Mouse (Mus musculus): ENCODE data around the gene Il4ra. TPM values are rescaled to one million over a fixed set of nuclear protein-coding genes. Genes with fewer than 3 reads are reported as not detected.

Il4ra gene
- total and polyA plus RNA-seq, 3 experiments: 13.2 to 20.1 (median 14.3) TPM

DNA sequence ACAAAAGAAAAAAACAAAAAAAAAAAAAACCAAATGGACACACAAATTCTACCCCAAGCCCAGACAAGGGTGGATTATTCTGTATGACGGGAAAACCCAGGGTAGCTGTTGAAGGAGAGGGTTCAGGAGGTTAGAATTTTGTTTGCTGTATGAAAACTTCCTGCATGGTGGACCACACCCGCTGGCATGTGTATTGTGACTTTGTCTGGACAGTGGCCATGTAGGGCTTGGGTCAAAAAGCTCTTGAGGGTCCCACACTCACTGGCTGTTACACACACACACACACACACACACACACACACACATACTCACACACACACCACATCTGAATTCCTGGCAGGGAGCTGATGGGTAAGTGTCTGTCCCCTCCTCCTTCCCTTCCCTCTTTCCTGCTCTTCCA is 14.5 kb downstream of the Il4ra start:
- Histone ChIP-seq H3K9ac (ENCODE audit: low read depth, low read length) (no peak overlapping the region), H3K4me1 (ENCODE audit: control insufficient read depth, insufficient read depth, low read length) (peaks cover 14% of the 10 kb centered on the region), H3K27me3 (ENCODE audit: control insufficient read depth, insufficient read depth, low read length) (no peaks in the 10 kb centered on the region), H3K36me3 (ENCODE audit: control insufficient read depth, insufficient read depth, low read length) (no peaks in the 10 kb centered on the region; the same call in 1 of the 2 replicates), H3K27ac (peak overlapping the region; percentile 37; the same call in 1 of the 2 replicates), H3K79me2 (replicated peaks; ENCODE audit: control insufficient read depth, insufficient read depth, low read length) (no peaks in the 10 kb centered on the region), H3K4me3 (no peak overlapping the region)
- TF ChIP-seq EP300 (IDR thresholded peaks at IDR 0.05; ENCODE audit: insufficient read depth, low read depth, low read length): 0 out of 2 replicates have a peak, but pooled peaks have one; percentile 59
- TF ChIP-seq CTCF (IDR thresholded peaks at IDR 0.05): no peak
- no peak for TF ChIP-seq POLR2A (IDR thresholded peaks at IDR 0.05; ENCODE audit: insufficient read depth, low read depth, low read length)
- 45% methylated on average over 2 of the region's 2 CpGs for WGBS
- DNase-seq: no peak
- intact Hi-C loops (cut with DNase I): no loop called here

DNA sequence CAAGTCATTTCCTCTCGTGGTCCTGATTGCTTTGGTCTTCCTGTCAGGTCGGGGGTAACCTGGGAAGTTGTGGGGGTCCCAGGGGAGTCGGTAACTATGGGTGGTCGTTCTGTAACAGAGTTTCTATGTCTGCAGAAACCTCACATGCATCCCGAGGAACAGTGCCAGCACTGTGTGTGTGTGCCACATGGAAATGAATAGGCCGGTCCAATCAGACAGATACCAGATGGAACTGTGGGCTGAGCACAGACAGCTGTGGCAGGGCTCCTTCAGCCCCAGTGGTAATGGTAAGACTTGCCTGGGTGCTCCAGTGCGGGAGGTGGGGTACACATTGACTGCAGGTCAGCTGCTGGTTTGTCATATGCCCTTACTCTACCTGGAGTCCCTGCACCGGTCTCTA is 17.0 kb downstream of the Il4ra start:
- Histone ChIP-seq H3K9ac (ENCODE audit: low read depth, low read length) (no peak overlapping the region), H3K27ac (no peak overlapping the region), H3K79me2 (replicated peaks; ENCODE audit: control insufficient read depth, insufficient read depth, low read length) (no peaks in the 10 kb centered on the region), H3K27me3 (ENCODE audit: control insufficient read depth, insufficient read depth, low read length) (no peaks in the 10 kb centered on the region), H3K4me1 (ENCODE audit: control insufficient read depth, insufficient read depth, low read length) (peaks cover 6% of the 10 kb centered on the region), H3K4me3 (no peak overlapping the region), H3K36me3 (ENCODE audit: control insufficient read depth, insufficient read depth, low read length) (no peaks in the 10 kb centered on the region; the same call in 1 of the 2 replicates)
- WGBS: 65% methylated on average over 8 of the region's 8 CpGs
- TF ChIP-seq POLR2A (IDR thresholded peaks at IDR 0.05; ENCODE audit: insufficient read depth, low read depth, low read length): no peak
- intact Hi-C loops (cut with DNase I): no loop called here
- no peak for DNase-seq

DNA sequence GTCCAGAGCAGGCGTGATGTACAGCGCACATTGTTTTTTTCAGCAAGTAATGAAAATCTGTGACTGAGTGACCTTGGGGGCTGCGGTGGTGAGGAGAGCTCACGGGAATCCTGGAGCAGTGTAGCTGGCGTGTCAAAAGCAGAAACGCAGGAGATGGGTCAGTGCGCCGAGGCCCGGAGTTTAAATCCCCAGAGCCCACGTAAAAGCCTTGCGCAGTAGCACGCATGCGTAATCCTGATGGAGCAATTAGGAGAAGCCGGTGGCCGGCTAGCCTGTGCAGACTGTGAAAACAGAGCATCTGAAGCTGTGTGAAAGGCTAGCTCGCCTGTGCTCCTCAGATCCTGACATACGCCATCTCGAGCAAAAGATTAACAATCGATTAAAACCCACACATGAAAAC is 20.0 kb downstream of the Il4ra start:
- Histone ChIP-seq H3K27ac (no peak overlapping the region), H3K36me3 (ENCODE audit: control insufficient read depth, insufficient read depth, low read length) (no peaks in the 10 kb centered on the region), H3K27me3 (ENCODE audit: control insufficient read depth, insufficient read depth, low read length) (no peaks in the 10 kb centered on the region), H3K4me3 (no peak overlapping the region), H3K79me2 (replicated peaks; ENCODE audit: control insufficient read depth, insufficient read depth, low read length) (no peaks in the 10 kb centered on the region), H3K9ac (ENCODE audit: low read depth, low read length) (no peak overlapping the region), H3K4me1 (ENCODE audit: control insufficient read depth, insufficient read depth, low read length) (no peaks in the 10 kb centered on the region; the same call in none of the 2 replicates)
- 86% methylated on average over 19 of the region's 19 CpGs for whole genome bisulfite sequencing
- TF ChIP-seq POLR2A (IDR thresholded peaks at IDR 0.05; ENCODE audit: insufficient read depth, low read depth, low read length) (no peak), CTCF (IDR thresholded peaks at IDR 0.05) (no peak)
- no peak for DNase-seq
- intact Hi-C loops (cut with DNase I): no loop called here

DNA sequence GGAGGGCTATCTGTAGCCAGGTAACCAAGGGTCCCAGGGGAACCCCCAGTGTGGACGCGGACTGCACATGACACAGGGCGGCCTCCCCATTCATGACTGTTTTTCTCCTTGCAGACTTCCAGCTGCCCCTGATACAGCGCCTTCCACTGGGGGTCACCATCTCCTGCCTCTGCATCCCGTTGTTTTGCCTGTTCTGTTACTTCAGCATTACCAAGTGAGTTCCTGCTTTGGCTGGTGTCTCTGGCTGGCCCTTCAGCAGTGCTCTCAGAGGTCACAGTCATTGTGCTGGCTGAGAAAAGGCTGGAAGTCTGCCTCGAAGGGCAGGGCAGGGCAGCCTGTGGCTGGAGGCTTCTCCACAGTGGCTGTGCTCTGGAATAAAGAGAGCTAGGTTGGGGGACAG is 20.8 kb downstream of the Il4ra start:
- intact Hi-C loops (cut with DNase I): no loop called here
- Histone ChIP-seq H3K4me3 (no peak overlapping the region), H3K36me3 (ENCODE audit: control insufficient read depth, insufficient read depth, low read length) (no peaks in the 10 kb centered on the region), H3K27me3 (ENCODE audit: control insufficient read depth, insufficient read depth, low read length) (no peaks in the 10 kb centered on the region), H3K79me2 (replicated peaks; ENCODE audit: control insufficient read depth, insufficient read depth, low read length) (no peaks in the 10 kb centered on the region), H3K9ac (ENCODE audit: low read depth, low read length) (no peak overlapping the region), H3K27ac (no peak overlapping the region), H3K4me1 (ENCODE audit: control insufficient read depth, insufficient read depth, low read length) (peaks cover 3% of the 10 kb centered on the region)
- TF ChIP-seq EP300 (IDR thresholded peaks at IDR 0.05; ENCODE audit: insufficient read depth, low read depth, low read length) (0 out of 2 replicates have a peak, but pooled peaks have one; percentile 22), CTCF (IDR thresholded peaks at IDR 0.05) (no peak), POLR2A (IDR thresholded peaks at IDR 0.05; ENCODE audit: insufficient read depth, low read depth, low read length) (no peak)
- peak in 1 of 2 experiments; percentile 54 for DNase-seq
- 60% methylated on average over 6 of the region's 6 CpGs for WGBS

DNA sequence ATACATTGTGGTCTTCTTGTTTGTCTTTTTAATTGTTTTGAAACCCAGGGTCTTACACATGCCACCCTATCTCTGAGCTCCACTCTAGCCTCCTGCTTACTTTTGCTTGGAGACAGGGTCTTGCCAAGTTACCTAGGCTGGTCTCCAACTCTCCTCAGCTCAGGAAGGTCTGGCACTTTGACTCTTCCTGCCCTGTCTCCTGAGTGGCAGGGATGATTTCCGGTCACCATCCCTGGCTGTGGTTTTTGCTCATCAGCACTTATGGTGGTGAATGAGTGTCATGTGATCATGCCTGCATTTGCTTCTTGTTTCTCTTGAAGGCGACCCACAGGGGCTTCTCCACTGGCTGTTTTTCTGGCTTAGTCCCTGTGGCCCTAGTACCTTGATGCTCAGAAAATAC is 21.9 kb downstream of the Il4ra start:
- WGBS: 61% methylated on average over 2 of the region's 2 CpGs
- Histone ChIP-seq H3K4me1 (ENCODE audit: control insufficient read depth, insufficient read depth, low read length) (peaks cover 3% of the 10 kb centered on the region), H3K4me3 (no peak overlapping the region), H3K79me2 (replicated peaks; ENCODE audit: control insufficient read depth, insufficient read depth, low read length) (no peaks in the 10 kb centered on the region), H3K9ac (ENCODE audit: low read depth, low read length) (no peak overlapping the region), H3K27me3 (ENCODE audit: control insufficient read depth, insufficient read depth, low read length) (no peaks in the 10 kb centered on the region), H3K36me3 (ENCODE audit: control insufficient read depth, insufficient read depth, low read length) (no peaks in the 10 kb centered on the region), H3K27ac (no peak overlapping the region)
- TF ChIP-seq POLR2A (IDR thresholded peaks at IDR 0.05; ENCODE audit: insufficient read depth, low read depth, low read length): no peak
- TF ChIP-seq EP300 (IDR thresholded peaks at IDR 0.05; ENCODE audit: insufficient read depth, low read depth, low read length): no peak
- no peak for TF ChIP-seq CTCF (IDR thresholded peaks at IDR 0.05)
- no peak for DNase-seq
- intact Hi-C loops (cut with DNase I): no loop called here

DNA sequence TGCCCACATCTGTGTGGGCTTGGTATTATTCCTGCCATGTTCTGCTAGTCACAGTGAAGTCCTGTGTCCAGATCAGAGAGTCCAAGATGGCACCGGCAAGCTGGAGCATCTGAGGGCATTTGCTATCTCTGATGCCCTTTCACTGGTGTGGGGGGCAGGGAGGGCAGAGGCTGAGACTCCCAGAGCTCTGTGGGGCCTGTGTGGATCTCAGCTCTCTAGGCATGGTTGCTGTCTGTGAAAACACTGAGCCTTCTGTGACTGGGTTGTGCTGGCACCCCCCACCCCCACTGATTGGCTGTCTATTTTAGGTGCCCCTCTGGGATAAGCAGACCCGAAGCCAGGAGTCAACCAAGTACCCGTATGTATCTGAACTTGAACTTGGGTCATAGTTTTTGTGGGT is 22.9 kb downstream of the Il4ra start:
- Histone ChIP-seq H3K79me2 (replicated peaks; ENCODE audit: control insufficient read depth, insufficient read depth, low read length) (no peaks in the 10 kb centered on the region), H3K36me3 (ENCODE audit: control insufficient read depth, insufficient read depth, low read length) (no peaks in the 10 kb centered on the region), H3K4me3 (no peak overlapping the region), H3K4me1 (ENCODE audit: control insufficient read depth, insufficient read depth, low read length) (peaks cover 5% of the 10 kb centered on the region), H3K9ac (ENCODE audit: low read depth, low read length) (no peak overlapping the region), H3K27me3 (ENCODE audit: control insufficient read depth, insufficient read depth, low read length) (no peaks in the 10 kb centered on the region), H3K27ac (no peak overlapping the region)
- intact Hi-C loops (cut with DNase I): no loop called here
- WGBS: 59% methylated on average over 3 of the region's 3 CpGs
- DNase-seq: no peak
- TF ChIP-seq EP300 (IDR thresholded peaks at IDR 0.05; ENCODE audit: insufficient read depth, low read depth, low read length): no peak
- no peak for TF ChIP-seq CTCF (IDR thresholded peaks at IDR 0.05)
- TF ChIP-seq POLR2A (IDR thresholded peaks at IDR 0.05; ENCODE audit: insufficient read depth, low read depth, low read length): no peak

All from heart, adult 2 months (tissue).